Mouse (Mus musculus): ENCODE results near the gene Slc41a1.
"Not testable (repeated sequence)": the region's sequence is repeated elsewhere in the genome, so short reads cannot be mapped to it uniquely, and the experiment has no call there.

The Slc41a1 gene

DNA sequence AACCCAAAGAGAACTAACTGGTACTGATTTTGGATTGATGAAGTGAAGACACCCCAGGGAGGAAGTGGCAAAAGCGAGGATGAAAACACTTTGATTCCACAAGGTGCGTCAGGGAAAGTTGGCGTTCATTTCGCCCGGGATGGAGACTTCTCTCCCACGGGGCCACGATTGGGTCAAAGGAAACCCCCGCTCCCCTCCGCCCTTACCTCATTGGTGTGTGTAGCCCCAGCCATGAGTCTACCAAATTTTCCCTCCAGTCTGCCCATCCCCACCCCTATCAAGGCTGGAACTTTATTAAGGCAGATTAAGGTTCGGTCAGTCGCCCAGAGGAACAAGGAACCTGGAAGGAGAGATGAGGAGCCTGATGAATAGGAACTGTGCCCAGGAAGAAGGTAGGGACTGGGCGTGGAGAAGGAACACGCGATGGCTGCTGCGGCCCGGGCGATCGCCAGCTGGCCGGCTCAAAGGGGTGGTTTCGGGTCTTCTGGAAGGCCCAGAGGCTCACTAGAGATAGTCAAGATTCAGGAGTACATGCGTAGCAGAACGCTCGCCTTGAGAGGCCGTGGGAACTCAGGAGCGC, at the start of gene Slc41a1:
Gene Slc41a1 (plus strand): TSS at position 287 of the 580 bp plus-strand sequence.
- DNase-seq, result no peak

DNA sequence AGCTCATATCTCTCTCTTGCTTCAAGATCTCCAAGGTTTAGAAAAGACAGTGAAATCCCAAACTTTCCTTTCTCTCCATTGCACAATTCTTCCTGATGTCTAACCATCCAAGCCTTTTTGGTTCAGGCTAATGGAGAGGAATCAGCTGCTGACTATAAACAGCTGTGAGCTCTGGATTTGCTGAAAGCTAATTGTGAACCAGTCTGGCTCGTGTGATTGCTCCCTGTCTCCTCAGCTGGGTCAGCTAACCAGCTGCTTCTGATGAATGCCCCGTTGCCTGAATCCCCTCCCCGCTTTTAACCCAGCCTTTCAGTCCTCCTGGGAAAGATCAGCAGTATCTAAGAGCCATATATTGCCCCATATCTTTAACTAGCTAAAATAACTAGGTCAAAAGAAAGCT, 32.7 kb upstream of the Slc41a1 start:
- DNase-seq, result no peak

DNA sequence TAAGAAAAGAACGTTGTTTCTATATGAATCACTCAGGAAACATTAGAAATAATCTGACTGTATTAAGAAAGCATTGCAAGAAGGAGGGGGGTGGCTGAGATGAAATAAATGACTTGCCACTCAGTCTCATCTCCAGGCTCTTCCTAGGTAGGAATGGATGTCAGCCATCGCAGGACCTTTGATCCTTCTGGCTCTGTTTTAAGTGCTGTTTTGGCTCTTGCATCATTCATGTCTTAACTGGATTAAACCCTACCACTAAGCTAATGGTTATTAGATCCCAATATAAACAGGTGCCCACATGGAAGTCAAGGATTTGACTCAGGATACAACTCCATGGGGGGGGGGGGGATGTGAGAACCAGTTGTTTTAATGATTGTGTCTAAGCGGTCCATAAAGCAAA, 32.1 kb upstream of the Slc41a1 start:
- no peak for DNase-seq

DNA sequence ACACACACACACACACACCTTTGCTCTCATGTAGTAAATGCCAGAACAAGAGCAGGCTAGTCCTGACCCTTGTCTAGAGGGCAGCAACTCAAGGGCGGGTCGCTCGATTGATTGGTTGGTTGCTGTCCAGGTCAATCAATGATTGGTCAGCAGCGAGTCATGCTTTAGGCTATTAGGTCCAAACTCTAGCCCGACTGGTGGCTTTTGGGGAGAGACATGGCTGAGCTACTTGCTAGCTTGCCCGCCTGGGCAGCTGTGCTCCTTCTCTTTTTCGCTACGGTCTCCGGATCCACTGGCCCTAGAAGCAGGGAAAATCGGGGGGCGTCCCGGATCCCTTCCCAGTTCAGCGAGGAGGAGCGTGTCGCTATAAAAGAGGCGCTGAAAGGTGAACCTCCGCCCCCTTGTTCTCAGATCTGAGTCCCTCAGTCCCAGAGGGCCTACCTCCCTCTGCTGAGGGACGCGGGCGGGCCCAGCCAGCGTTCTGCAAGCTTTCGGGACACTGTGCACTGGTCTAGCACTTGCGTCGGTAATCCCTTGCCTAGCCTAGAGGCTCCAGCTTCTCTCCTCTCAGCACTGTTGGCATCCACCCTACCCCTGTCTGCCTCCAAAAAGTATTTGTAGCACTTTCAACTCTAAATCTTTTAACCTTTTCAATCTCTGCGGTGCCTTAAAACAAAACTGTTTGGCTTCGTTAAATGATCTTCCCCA, 29.9 kb upstream of the Slc41a1 start, which contains the start of gene Pm20d1:
Gene Pm20d1 (plus strand): TSS at position 180 of the 708 bp plus-strand sequence.
- no peak for DNase-seq

DNA sequence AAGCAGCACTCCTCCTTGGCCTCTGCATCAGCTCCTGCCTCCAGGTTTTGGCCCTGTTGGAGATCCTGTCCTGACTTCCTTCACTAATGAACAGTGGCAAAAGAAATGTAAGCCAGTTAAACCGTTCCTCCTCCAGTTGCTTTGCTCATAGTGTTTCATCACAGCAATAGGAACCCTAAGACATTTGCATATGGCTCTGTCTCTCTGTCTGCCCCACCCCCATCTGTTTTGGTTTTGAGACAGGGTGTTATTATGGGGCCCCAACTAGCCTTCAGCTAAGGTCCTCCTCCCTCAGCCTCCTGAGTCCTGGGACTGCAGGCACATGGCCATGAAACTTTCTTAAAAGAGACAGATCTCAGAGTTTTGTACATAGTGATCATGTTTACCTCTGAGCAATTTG, 27.3 kb upstream of the Slc41a1 start:
- DNase-seq, result no peak

DNA sequence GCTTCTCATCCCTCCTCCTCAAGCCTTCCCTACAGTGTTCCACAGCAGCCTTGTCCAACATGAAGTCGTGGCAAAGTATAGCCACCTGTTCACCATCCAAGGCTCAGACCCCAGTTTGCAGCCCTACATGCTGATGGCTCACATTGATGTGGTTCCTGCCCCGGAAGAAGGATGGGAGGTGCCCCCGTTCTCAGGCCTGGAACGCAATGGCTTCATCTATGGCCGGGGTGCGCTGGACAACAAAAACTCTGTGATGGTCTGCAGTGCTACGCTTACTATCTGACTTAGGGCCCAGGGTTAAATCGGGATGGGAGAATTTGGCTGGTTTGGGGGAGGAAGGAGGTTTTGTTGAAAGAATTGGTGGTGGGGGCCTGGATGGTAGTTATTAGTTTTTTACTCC, 26.2 kb upstream of the Slc41a1 start:
- DNase-seq, result no peak

DNA sequence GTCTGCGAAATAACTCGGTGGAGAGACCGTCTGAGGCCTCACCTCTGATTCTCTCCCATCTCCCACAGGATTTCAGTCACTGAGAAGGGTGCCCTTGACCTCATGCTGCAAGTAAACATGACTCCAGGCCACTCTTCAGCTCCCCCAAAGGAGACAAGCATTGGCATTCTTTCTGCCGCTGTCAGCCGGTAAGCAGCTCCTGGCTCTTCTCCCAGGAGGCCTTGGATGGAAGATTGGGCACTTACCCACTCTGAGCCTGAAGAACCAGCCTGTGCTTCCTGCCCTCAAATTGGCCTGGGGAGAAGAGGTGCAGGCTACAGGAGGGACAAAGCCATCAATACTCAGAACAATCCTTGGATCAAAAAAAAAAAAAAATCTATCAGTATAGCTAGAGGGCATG, 24.6 kb upstream of the Slc41a1 start:
- no peak for DNase-seq

DNA sequence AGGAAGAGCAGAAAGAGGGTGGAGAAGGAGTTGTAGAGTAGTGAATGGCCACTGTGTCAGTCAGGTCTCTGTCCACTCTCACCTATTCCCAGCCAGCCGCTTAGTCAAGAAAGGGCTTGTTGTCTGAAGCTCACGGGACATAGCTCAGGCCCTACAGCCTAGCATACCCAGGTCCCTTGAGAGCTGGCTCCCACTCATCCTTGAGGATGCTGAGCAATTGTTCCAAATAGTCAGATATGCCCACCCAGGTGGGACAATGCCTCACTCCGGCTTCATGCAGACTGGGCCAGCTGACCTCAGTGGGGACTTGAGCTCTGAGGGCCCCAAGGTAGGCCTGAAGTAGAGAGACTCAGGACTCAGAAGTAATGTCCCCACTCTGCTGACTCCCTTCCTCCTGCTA, 23.1 kb upstream of the Slc41a1 start:
- no peak for DNase-seq

DNA sequence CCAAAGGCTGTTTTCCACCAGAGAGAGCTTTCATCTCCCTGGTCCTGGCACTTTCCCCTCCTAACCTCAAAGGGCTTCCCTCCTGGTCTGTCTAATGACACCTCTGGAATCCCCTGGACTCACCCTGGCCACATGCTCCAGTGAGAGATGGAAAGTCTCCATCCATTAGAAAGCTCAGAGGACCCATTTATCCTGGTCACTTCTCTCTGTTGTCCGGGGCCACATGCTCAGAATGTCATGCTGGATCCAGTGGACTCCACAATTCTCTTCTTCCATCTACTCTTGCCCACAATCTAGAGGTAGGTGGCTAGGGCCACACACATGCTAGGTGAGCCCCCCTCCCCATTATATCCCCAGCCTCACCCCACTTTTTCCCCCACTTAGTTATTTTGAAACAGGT, 18.3 kb upstream of the Slc41a1 start:
- no peak for DNase-seq

DNA sequence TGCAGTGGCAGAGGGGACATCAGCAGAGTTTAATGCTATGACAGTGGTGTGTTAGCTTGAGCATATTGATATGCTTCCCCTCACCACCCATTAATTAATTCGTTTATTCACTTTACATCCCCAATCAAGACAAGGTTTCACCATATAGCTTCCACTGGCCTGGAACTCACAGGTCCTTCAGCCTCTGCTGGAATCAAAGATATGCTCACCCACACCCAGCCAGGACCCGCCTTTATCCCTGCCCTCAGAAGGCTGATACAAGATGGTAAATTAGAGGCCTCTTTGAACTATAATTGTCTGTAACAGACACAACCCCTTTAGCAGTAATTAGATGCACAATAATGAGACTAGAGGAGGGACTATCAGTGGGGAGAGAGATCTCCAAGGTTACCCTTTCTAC, 17.6 kb upstream of the Slc41a1 start:
- no peak for DNase-seq

DNA sequence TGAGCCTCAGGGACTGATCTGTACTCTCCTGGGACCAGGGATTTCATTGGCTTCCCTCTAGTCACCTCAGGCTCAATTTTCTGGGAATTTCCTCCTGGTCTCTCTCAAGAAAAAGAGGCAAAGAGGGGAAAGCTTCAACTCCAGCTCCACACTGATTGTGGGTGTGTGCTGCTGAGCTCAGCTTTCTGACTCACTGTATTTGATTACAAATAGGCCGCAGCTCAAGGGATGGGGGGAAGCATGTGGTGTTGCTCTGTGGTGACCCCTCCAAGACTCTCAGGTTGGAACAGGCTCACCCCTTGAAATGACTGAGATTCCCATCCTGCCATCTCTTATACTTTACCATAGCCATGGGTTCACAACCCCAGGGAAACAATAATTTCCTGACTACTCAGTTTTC, 15.9 kb upstream of the Slc41a1 start:
- DNase-seq, result no peak

DNA sequence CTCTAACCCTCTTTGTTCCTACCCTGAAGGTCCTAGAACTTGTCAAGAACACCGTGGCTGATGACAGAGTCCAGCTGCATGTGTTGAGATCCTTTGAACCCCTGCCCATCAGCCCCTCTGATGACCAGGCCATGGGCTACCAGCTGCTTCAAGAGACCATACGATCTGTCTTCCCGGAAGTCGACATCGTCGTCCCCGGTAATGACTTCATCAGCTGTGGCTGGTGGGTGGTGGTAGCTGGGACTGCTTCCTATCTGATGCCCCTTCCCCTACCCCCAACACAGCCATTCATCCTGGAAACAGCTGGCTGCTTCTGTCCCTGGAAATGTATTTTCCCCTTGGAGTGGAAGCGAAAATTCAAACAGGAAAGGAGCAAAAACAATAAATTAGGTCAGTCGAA, 15.3 kb upstream of the Slc41a1 start:
- no peak for DNase-seq

DNA sequence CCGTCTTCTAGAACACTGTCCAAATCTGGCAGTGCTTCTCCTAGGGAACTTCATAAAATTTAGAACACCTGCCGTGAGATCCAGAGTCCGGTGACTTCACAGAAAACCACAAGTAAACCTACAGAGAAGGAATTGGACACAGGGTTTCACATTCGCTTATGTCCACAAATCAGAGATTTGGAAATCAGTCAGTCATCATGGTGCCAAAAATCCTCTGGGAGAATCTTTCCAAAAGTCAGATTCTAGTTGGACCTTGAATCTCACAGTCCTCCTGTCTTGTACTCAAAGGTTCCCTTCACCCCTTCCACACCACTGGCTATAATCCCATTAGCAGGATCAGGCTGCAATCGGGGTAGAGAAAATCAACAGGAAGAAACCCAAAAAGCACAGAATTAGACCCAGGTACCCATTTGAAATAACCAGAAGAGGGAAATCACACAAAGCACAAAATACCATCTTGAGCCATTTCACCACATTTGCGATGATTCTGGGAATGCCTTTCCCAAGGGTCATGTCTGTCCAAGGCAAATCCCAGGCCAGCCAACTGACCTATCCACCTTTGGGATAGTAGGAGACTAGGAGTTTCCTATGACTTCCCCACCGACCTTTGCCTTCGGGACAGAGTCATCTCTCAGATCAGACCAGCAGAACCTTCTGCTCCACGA, 14.5 kb upstream of the Slc41a1 start:
- DNase-seq, result no peak

DNA sequence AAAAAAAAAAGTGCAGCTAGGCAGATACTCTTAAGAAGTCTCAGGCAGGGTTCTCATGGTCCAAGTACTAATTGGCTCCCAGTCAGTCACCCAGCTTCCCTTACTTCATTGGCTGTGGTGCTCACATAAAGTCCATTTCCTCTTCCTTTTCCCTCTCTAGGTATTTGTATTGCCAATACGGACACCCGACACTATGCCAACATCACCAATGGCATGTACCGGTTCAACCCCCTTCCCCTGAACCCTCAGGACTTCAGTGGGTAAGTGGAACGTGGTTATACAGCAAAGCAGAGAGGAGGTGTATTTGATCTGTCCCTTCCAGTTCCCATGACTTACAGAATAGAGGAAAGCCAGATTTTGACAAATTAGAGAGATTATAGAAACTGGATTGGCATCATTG, 13.6 kb upstream of the Slc41a1 start:
- DNase-seq, result no peak

DNA sequence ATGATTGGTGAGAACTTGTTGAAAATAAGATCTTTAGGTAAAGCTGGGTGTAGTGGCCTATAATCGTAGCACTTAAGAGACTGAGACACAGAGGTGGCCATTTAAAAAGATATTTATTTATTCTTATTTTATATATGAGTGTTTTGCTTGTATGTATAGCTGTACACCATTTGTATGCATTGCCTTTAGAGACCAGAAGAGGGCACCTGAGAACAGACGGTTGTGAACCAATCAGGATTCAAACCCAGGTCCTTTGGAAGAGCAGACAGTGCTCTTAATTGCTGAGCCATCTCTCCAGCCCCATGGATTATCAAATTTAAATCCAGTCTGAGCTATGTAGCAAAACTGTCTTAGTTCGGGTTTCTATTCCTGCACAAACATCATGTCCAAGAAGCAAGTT, 13.1 kb upstream of the Slc41a1 start:
- no peak for DNase-seq

DNA sequence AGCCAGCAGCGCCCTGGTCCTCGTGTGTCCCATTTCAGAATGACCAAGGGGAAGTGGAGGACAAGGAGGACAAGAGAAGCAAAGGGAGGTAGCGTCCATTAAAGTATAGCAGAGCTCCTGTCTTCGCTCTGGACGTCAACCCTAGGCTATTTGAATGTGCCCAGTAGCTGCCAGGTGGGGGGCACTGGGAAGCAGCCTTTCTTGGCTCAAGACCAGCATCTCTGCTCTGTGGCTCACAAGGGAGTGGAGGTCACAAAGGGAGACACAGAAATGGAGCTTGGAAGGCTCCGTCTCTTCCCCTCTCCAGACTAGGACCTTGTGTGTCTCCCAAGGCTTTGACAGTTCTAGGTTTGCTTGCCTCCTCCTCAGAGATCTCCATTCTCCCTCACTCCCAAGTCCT, 10.4 kb upstream of the Slc41a1 start:
- no peak for DNase-seq

DNA sequence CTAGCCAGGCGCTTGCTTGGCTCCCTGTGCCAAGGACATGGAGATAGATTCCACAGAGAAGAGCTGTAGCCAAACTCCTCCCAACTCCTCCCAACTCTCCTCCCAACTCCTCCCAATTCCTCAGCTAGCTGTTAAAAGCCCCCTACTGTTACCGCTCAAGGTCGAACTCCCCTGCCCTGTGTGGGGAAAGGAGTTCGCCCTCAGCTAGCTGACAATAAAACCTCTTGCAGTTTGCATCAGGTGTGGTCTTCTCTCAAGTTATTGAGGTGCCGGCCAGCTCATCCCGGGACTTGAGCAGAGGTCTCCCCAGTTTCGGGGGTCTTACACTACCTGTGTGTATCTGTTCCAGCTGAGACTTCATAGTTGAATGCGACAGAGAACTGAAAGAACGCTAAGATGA, 6.9 kb upstream of the Slc41a1 start:
- not testable (repeated sequence) for DNase-seq

DNA sequence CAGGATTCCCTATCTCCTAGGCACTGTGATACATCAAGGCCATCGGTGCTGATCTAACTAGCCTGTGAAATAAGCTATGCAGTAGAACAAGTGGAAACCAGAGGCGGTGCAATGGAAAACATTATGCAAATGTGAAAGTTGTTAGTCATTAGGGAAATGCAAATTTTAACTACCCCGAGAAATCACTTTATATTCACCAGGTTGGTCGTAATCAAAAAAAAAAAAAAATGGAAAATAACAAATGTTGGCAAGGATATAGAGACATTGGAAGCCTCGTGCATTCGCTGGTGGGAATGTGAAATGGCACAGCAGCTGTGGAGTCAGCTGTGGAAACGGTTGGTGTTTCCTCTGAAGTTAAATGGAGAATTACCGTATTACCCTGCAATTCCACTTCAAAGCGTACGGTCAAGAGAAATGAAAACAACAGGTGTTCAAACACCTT, 6.4 kb upstream of the Slc41a1 start:
- no peak for DNase-seq

DNA sequence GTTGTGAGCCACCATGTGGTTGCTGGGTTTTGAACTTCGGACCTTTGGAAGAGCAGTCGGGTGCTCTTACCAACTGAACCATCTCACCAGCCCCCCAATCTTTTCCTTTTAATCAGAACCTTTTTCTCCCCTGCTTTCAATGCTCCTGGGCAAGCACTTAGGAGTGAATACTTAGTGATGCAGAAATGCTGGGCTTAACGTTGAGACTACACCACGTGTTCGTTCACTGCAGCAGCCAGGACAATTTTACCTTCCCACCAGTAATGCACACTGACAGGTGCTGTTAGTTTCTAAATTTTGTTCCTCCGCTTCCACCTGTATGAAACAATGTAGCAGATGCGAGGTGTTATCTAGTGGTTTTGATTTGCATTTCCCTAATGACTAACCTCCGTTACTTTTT, 5.0 kb upstream of the Slc41a1 start:
- DNase-seq, result no peak

DNA sequence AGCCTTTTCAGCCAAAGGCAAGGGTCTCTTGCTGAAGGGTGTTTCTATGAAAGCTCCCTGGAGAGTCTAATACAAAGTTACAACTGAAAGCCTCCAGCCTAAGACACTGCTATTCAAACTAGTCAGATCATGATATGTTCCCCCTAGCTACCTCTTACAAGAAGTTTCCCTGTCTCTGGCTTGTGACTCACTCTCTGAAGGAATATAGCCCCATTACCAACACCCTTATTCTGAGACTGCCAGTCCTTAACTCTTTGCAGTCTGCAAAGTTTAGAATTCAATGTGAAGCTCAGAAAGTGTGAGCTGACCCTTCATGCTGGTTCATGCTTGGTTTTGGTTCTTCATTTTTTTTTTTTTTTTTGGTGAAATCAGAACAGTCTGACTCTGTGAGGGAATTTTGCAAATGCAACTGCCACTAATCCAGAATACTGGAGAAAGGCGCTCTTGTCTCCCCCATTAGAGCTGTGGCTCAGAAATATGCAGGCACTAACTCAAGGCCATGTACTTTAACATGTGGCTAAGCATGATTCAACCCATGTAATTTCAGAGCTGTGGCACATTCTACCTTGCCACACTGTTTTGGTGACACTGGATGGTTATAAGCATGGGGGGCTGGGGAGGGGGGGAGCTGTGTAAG, 4.3 kb upstream of the Slc41a1 start:
- no peak for DNase-seq

DNA sequence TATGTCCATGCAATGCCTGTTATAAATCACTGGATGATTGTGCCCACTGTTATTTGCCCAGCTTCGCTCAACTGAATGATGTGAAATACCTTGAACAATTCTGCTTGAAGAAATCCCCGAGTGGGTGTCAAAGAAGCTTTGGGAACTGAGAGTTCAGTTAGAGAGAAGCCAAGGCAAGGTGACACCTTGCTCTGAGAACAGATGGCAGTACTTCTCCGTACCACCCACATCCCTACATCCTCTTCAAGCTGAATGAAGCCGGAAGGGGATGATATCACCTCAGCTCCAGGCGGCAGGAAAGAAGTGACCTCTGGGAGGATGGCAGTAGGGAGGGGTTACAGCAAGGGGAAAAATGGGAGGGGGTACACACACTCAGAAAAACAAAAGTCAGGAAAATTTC, 3.7 kb upstream of the Slc41a1 start:
- DNase-seq, result no peak

DNA sequence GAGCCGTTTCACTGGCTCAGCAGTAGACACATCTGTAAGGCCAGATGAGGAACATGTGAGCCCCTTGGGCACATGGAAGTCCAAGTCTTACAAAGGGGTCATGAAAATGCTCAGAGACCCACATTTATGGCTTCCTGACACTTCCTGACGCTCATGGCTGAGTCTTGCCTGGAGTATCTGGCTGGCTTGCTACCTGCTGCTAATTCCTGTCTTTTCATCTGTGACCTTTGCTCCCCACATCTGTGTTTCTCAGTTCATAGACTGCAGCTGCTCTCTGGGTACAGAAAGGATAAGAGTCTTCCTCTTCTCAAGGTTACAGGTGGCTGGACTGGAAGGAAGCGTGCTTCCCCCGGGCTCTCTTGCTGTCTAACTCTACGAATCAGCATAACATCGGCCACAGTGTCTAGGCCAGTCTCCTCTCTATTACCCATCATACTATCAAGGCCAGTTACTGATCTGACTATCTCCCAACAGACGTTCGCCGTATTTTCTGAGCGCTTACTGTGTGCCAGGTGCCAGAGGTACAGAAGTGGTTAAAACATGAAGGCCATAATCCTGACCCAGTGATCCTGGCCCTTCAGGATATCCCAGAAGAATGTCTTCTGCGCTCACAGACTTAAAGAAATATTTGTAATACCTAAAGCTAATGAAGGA, 2.6 kb upstream of the Slc41a1 start:
- no peak for DNase-seq

DNA sequence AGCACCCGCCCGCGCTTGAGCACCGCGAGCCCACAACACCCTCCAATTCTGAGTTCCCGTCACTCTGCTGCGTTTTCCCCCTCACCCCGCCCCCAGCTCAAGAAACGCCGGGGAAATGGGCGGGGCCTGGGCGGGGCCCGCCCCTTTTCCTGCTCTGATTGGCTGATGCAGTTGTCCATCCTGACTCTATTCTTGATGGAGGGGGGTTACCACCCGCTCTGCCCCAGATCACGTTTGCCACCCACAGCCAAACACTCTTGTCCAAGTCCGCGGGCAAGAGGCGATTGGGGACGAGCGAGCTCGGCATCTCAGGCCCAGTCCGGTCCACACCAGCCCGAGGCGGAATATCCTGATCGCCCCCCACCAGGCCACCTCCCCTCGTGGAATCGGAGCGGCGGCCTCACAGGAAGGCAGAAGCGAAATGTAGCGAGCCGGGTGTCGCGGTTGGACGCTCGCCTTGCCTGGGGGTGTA, 530 bp downstream of the Slc41a1 start:
- peak; percentile 96 for DNase-seq

All from cerebellum, adult 11-12 months (tissue).